Mouse (Mus musculus): ENCODE measurements around the gene Mettl17. TPM values are rescaled to one million over a fixed set of nuclear protein-coding genes. Genes with fewer than 3 reads are reported as not detected.
"Not testable (repeated sequence)": the region's sequence is repeated elsewhere in the genome, so short reads cannot be mapped to it uniquely, and the experiment has no call there.

The Mettl17 gene
- total and polyA plus RNA-seq, 3 experiments, result 20.1 to 21.1 (median 20.7) TPM

DNA sequence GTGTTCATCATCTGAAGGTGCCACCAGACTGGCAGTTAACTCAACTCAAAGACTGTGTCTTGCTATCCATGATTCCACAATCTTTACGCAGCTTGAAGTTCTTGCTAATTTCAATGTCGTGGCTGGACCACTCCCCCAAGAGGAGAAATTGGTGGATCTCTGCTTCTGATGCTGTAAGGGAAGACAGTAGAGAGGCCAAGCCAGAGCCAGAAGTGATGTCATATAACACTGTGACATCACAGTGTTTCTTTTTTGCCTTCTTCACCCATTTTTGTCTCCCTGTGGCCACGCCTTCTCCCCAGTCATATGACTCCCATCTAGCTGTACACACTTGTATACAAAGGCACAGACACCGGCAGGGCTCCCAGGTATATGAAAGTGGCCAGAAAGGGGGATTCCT lies 33.5 kb downstream of the Mettl17 start, which contains the start of gene Tppp2:
Tppp2 (plus strand) TSS at position 301 of the 400 bp plus-strand sequence.
- H3K4me3 ChIP-seq, result no peak within 1 kb of the TSS
- no peak within 1 kb of the TSS for H3K27ac ChIP-seq
- peaks cover 14% of the 10 kb centered on the region for H3K4me1 ChIP-seq (ENCODE audit: control insufficient read depth, insufficient read depth, low read length)
- no peak for DNase-seq
- H3K36me3 ChIP-seq (ENCODE audit: control insufficient read depth, insufficient read depth, low read length), result no peaks in the 10 kb centered on the region
- H3K9ac ChIP-seq (ENCODE audit: low read depth, low read length), result no peak within 1 kb of the TSS
- TF ChIP-seq CTCF (IDR thresholded peaks at IDR 0.05) (no peak), POLR2A (IDR thresholded peaks at IDR 0.05; ENCODE audit: insufficient read depth, low read depth, low read length) (no peak)
- H3K27me3 ChIP-seq (ENCODE audit: control insufficient read depth, insufficient read depth, low read length), result no peaks in the 10 kb centered on the region
- H3K79me2 ChIP-seq (replicated peaks; ENCODE audit: control insufficient read depth, insufficient read depth, low read length), result no peaks in the 10 kb centered on the region
- WGBS, result 95% methylated on average over 4 of the region's 4 CpGs
- intact Hi-C loops (cut with DNase I), result no loop called here

DNA sequence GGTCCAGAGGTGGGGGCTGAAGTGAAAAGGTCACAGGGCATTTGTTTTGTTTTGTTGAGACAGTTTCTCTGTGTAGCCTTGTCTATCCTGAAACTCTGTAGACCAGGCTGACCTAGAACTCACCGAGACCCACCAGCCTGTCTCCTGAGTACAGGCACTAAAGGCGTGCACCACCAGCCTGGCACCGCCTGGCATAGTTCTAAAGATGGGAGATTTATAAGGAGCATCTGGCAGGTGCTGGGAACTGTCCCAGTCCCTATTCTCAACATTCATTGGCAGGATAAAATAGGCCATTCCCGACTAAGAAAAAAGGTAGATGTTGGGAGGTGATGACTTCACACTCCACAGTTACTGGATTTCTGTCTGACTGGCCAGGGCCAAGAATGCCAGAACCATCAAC lies 34.3 kb downstream of the Mettl17 start:
- DNase-seq, result no peak
- intact Hi-C loops (cut with DNase I), result no loop called here
- 83% methylated on average over 4 of the region's 4 CpGs for WGBS
- H3K27ac ChIP-seq, result no peak overlapping the region
- no peaks in the 10 kb centered on the region for H3K27me3 ChIP-seq (ENCODE audit: control insufficient read depth, insufficient read depth, low read length)
- H3K79me2 ChIP-seq (replicated peaks; ENCODE audit: control insufficient read depth, insufficient read depth, low read length), result no peaks in the 10 kb centered on the region
- H3K36me3 ChIP-seq (ENCODE audit: control insufficient read depth, insufficient read depth, low read length), result no peaks in the 10 kb centered on the region
- H3K9ac ChIP-seq (ENCODE audit: low read depth, low read length), result no peak overlapping the region
- no peak overlapping the region for H3K4me3 ChIP-seq
- H3K4me1 ChIP-seq (ENCODE audit: control insufficient read depth, insufficient read depth, low read length), result peaks cover 14% of the 10 kb centered on the region
- TF ChIP-seq CTCF (IDR thresholded peaks at IDR 0.05), result no peak
- TF ChIP-seq EP300 (IDR thresholded peaks at IDR 0.05; ENCODE audit: insufficient read depth, low read depth, low read length), result no peak

DNA sequence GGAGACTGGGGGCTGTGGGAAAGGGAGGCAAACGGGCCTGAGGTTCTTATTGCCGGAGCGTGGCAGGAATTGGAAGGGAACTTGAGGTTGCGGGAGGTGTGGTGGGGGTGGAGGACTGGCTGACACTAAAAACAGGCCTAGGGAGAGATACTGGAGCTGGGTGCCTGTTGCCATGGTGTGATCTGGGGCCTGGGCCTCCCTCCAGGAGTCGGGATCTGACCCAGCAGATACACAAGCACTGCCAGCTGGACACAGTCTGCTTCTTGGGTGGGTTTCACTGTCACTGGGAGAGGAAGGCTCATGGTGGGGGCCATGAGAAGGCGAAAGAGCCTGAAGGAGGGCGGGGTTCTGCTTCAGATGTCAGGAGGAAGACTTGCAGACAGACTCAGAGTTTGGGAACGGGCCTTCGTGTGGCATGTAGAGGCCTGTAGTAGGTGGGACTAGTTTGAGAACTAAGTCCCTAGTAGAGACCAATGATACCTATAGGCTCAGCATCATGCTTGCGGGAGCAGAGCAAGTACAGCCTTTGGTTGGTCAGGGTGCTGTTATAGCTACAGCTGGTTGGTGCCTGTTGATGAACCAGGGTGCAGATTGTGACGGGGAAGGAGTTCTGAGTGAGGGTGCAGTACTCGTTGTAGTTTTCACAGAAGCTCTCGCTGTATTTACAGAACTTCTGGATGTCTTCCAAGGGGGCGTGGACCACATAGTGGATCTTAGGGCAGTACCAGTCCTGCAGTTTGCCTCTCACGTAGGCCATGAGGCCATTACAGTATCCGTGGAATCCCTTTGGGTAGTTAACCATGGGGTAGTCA lies 37.3 kb downstream of the Mettl17 start:
- TF ChIP-seq CTCF (IDR thresholded peaks at IDR 0.05), result no peak
- TF ChIP-seq POLR2A (IDR thresholded peaks at IDR 0.05; ENCODE audit: insufficient read depth, low read depth, low read length), result 0 out of 2 replicates have a peak, but pooled peaks have one; percentile 18
- TF ChIP-seq EP300 (IDR thresholded peaks at IDR 0.05; ENCODE audit: insufficient read depth, low read depth, low read length), result peak; percentile 58; the same call in 1 of the 2 replicates
- peak overlapping the region; percentile 54 for H3K9ac ChIP-seq (ENCODE audit: low read depth, low read length)
- no peaks in the 10 kb centered on the region for H3K79me2 ChIP-seq (replicated peaks; ENCODE audit: control insufficient read depth, insufficient read depth, low read length)
- H3K27ac ChIP-seq, result peak overlapping the region; percentile 44
- no peaks in the 10 kb centered on the region for H3K27me3 ChIP-seq (ENCODE audit: control insufficient read depth, insufficient read depth, low read length)
- 53% methylated on average over 16 of the region's 16 CpGs for WGBS
- intact Hi-C loops (cut with DNase I), result no loop called here
- no peak overlapping the region for H3K4me3 ChIP-seq
- peaks cover 7% of the 10 kb centered on the region for H3K4me1 ChIP-seq (ENCODE audit: control insufficient read depth, insufficient read depth, low read length)
- DNase-seq, result peak; percentile 72 to 81
- no peaks in the 10 kb centered on the region for H3K36me3 ChIP-seq (ENCODE audit: control insufficient read depth, insufficient read depth, low read length)

DNA sequence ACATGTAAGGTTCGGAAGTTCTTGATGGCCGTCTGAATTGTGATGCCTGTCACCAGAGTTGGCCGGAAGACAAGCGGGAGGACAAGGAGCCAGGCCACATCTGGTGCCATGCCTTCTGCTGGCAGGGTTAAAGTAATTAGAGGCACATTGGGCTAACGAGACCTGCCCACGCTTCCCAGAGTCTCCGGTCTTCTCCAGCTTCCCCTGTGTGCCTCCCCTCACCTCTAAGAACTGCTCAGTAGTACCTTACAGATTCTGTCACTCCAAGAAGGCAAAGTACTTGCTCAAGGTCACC lies 37.9 kb downstream of the Mettl17 start, which contains the start of gene Rnase13:
Rnase13 (minus strand) TSS at position 203 of the 295 bp plus-strand sequence.
- Histone ChIP-seq H3K27ac (peak within 1 kb of the TSS; percentile 44), H3K4me1 (ENCODE audit: control insufficient read depth, insufficient read depth, low read length) (peaks cover 7% of the 10 kb centered on the region), H3K79me2 (replicated peaks; ENCODE audit: control insufficient read depth, insufficient read depth, low read length) (no peaks in the 10 kb centered on the region), H3K27me3 (ENCODE audit: control insufficient read depth, insufficient read depth, low read length) (no peaks in the 10 kb centered on the region), H3K4me3 (no peak within 1 kb of the TSS), H3K9ac (ENCODE audit: low read depth, low read length) (peak within 1 kb of the TSS; percentile 54), H3K36me3 (ENCODE audit: control insufficient read depth, insufficient read depth, low read length) (no peaks in the 10 kb centered on the region)
- intact Hi-C loops (cut with DNase I), result no loop called here
- WGBS, result 75% methylated on average over 7 of the region's 7 CpGs
- TF ChIP-seq POLR2A (IDR thresholded peaks at IDR 0.05; ENCODE audit: insufficient read depth, low read depth, low read length), result no peak
- TF ChIP-seq EP300 (IDR thresholded peaks at IDR 0.05; ENCODE audit: insufficient read depth, low read depth, low read length), result no peak
- no peak for TF ChIP-seq CTCF (IDR thresholded peaks at IDR 0.05)
- no peak for DNase-seq

DNA sequence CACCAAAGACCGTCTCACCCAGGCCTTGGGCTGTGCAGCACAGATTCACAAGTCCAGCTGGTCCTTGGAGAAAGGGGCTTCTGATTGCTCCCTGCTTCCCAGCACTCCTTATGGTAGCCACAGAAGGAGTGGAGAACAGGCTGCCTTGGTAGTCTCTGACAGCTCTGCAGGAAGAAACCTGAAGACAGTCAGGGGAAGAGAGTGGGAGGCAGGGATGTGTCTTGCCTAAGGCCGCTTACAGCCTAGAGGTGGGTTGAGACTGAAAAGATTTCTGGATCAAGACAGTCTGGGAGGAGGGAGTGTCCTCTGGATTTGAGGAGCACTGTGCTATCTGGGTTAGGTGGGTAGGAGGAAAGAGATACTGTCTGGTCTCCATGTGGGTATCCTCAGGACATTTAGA lies 38.3 kb downstream of the Mettl17 start:
- Histone ChIP-seq H3K79me2 (replicated peaks; ENCODE audit: control insufficient read depth, insufficient read depth, low read length) (no peaks in the 10 kb centered on the region), H3K36me3 (ENCODE audit: control insufficient read depth, insufficient read depth, low read length) (no peaks in the 10 kb centered on the region), H3K4me1 (ENCODE audit: control insufficient read depth, insufficient read depth, low read length) (peaks cover 7% of the 10 kb centered on the region), H3K27me3 (ENCODE audit: control insufficient read depth, insufficient read depth, low read length) (no peaks in the 10 kb centered on the region), H3K4me3 (no peak overlapping the region), H3K9ac (ENCODE audit: low read depth, low read length) (no peak overlapping the region), H3K27ac (no peak overlapping the region)
- 85% methylated on average over 2 of the region's 2 CpGs for WGBS
- TF ChIP-seq CTCF (IDR thresholded peaks at IDR 0.05), result no peak
- no peak for TF ChIP-seq POLR2A (IDR thresholded peaks at IDR 0.05; ENCODE audit: insufficient read depth, low read depth, low read length)
- TF ChIP-seq EP300 (IDR thresholded peaks at IDR 0.05; ENCODE audit: insufficient read depth, low read depth, low read length), result no peak
- DNase-seq, result no peak
- intact Hi-C loops (cut with DNase I), result no loop called here

DNA sequence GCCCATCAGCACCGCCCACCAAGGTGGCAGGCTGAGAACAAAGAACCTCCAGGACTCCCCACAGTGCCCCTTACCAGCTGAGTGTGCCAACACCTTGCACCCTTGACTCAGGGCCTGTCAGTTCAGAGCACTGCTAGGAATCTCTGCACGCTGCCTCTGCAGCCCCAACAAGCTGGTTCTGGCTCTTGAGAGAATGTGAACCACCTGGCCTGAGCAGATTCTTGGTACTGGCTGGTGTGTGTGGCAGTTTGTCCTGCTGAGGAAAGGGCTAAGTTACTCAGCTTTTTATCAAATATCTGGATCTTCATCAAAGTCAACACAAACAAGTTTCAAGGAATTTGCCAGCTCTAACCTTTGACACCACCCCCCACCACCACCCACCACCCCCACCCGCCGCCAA lies 38.9 kb downstream of the Mettl17 start:
- Histone ChIP-seq H3K4me3 (no peak overlapping the region), H3K27ac (no peak overlapping the region), H3K27me3 (ENCODE audit: control insufficient read depth, insufficient read depth, low read length) (no peaks in the 10 kb centered on the region), H3K9ac (ENCODE audit: low read depth, low read length) (no peak overlapping the region), H3K36me3 (ENCODE audit: control insufficient read depth, insufficient read depth, low read length) (no peaks in the 10 kb centered on the region), H3K4me1 (ENCODE audit: control insufficient read depth, insufficient read depth, low read length) (peaks cover 7% of the 10 kb centered on the region), H3K79me2 (replicated peaks; ENCODE audit: control insufficient read depth, insufficient read depth, low read length) (no peaks in the 10 kb centered on the region)
- intact Hi-C loops (cut with DNase I), result no loop called here
- TF ChIP-seq EP300 (IDR thresholded peaks at IDR 0.05; ENCODE audit: insufficient read depth, low read depth, low read length) (no peak), CTCF (IDR thresholded peaks at IDR 0.05) (no peak), POLR2A (IDR thresholded peaks at IDR 0.05; ENCODE audit: insufficient read depth, low read depth, low read length) (no peak)
- no peak for DNase-seq
- WGBS, result 78% methylated on average over 4 of the region's 4 CpGs

DNA sequence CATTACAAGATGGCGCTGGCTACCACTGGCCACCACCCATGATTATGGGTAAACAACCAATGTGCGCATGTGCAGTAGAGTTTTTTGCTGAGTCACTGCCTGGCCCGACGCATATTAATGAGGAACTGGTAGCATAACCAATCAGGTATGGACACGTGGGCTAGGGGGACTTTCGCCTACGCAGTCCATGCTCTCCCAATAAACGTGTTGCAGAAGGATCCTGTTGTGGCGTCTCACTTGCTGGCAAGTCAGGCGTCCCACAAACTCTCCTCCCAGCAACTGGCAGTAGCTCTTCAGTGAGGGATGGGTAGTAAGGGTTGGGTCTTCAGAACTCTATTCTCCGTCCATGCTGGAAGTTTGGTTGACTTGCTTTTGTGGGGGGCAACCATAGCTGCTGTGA lies 42.3 kb downstream of the Mettl17 start:
- H3K36me3 ChIP-seq (ENCODE audit: control insufficient read depth, insufficient read depth, low read length); H3K27me3 ChIP-seq (ENCODE audit: control insufficient read depth, insufficient read depth, low read length); H3K4me3 ChIP-seq; H3K9ac ChIP-seq (ENCODE audit: low read depth, low read length); intact Hi-C loops (cut with DNase I); H3K27ac ChIP-seq; DNase-seq; H3K79me2 ChIP-seq (replicated peaks; ENCODE audit: control insufficient read depth, insufficient read depth, low read length): not testable (repeated sequence)
- peaks cover 10% of the 10 kb centered on the region for H3K4me1 ChIP-seq (ENCODE audit: control insufficient read depth, insufficient read depth, low read length)
- 94% methylated on average over 11 of the region's 11 CpGs for WGBS
